Mouse (Mus musculus): ENCODE results near the gene Mdm4. TPM values are rescaled to one million over a fixed set of nuclear protein-coding genes. Genes with fewer than 3 reads are reported as not detected.

Mdm4 gene
- polyA plus RNA-seq (2012; rRNA removed) = 22.1 and 24.5 TPM in 2 replicates

DNA sequence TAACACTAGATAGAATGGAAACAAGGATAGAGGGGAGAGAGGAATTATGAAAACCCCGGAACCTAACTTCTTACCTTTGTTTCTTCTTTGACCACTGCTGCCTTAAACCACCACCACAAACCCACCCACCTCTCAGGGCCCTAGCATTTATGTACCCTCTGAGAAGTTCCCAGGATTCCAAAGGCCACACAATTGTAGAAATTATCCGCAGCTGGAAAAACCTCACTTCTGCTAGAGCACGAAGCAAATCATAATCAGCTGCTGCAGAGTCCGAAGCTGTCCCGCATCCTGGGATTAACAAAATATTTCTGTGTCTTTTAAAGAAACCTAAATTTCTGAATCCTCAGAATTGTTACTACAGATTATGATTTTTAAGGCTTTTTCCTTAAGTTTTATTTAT lies at the start of gene Mdm4:
Gene Mdm4, minus strand, starts transcription at position 101 of the 400 bp plus-strand sequence.
- no peaks in the 10 kb centered on the region; the same call in 1 of the 2 replicates for H3K4me1 ChIP-seq (ENCODE audit: control insufficient read depth, insufficient read depth, low read length)
- no peak for TF ChIP-seq POLR2A (IDR thresholded peaks at IDR 0.05; ENCODE audit: low read depth, low read length)
- no peak for TF ChIP-seq CTCF (conservative IDR thresholded peaks at IDR 0.05; ENCODE audit: insufficient read depth, insufficient read length, low read depth, low read length)
- no peaks in the 10 kb centered on the region for H3K27me3 ChIP-seq (replicated peaks; ENCODE audit: control insufficient read depth, insufficient read depth, low read length)
- H3K36me3 ChIP-seq (ENCODE audit: control insufficient read depth, insufficient read depth, low read length) = no peaks in the 10 kb centered on the region
- 96% methylated on average over 5 of the region's 5 CpGs for WGBS
- no peak within 1 kb of the TSS for H3K4me3 ChIP-seq (ENCODE audit: insufficient read depth, low read depth, low read length)
- no peak for DNase-seq
- no peak within 1 kb of the TSS for H3K27ac ChIP-seq (ENCODE audit: insufficient read depth, low read depth, low read length)

DNA sequence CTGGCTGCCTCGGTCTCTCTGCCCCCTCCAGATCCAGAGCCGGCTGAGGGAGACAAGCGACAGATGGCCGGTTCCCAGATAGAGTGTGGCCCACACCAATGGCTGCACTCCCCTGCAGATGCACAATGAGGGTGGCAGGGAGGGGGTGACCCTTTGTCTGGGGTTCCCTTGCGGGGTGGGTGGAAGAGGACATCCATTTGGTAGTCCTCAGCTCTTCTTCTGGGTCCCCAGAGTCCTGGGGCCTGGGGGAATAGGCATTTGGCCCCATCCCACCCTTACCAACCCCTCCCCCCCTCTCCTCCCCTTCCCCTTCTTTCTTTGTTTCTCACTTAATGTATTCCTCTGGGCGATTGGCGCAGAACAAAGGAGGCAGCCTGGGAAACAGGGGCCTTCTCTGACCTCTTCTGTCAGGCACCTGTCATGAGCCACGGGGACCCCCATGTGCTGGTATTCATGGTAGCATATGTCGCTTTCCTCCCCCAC lies 49.8 kb upstream of the Mdm4 start:
- WGBS = 86% methylated on average over 9 of the region's 9 CpGs
- TF ChIP-seq CTCF (conservative IDR thresholded peaks at IDR 0.05; ENCODE audit: insufficient read depth, insufficient read length, low read depth, low read length) (no peak), POLR2A (IDR thresholded peaks at IDR 0.05; ENCODE audit: low read depth, low read length) (no peak)
- DNase-seq = no peak
- Histone ChIP-seq H3K27ac (ENCODE audit: insufficient read depth, low read depth, low read length) (no peak overlapping the region), H3K4me3 (ENCODE audit: insufficient read depth, low read depth, low read length) (no peak overlapping the region), H3K36me3 (ENCODE audit: control insufficient read depth, insufficient read depth, low read length) (no peaks in the 10 kb centered on the region), H3K27me3 (replicated peaks; ENCODE audit: control insufficient read depth, insufficient read depth, low read length) (no peaks in the 10 kb centered on the region), H3K4me1 (ENCODE audit: control insufficient read depth, insufficient read depth, low read length) (no peaks in the 10 kb centered on the region)

DNA sequence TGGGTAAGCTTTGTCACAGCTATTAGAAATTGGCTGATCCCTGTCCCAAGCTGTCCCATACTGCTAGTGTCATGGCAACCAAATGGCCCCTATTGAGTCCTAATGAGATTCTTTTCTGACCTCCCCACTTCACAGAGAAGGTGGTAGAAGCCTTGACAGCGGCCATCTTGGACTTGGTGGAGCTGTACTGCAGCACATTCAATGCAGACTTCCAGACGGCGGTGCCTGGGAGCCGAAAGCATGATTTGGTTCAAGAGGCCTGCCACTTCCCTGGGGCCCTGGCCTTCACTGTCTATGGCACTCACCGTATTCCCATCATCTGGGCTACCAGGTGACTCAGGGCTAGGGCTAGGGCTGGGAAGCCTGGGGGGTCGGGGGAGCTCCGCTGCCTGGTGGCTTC lies 49.1 kb upstream of the Mdm4 start:
- H3K4me1 ChIP-seq (ENCODE audit: control insufficient read depth, insufficient read depth, low read length) = 0 out of 2 replicates have a peak, but pooled peaks cover 2% of the 10 kb centered on the region
- no peaks in the 10 kb centered on the region for H3K27me3 ChIP-seq (replicated peaks; ENCODE audit: control insufficient read depth, insufficient read depth, low read length)
- TF ChIP-seq POLR2A (IDR thresholded peaks at IDR 0.05; ENCODE audit: low read depth, low read length) (no peak), CTCF (conservative IDR thresholded peaks at IDR 0.05; ENCODE audit: insufficient read depth, insufficient read length, low read depth, low read length) (no peak)
- H3K36me3 ChIP-seq (ENCODE audit: control insufficient read depth, insufficient read depth, low read length) = no peaks in the 10 kb centered on the region
- no peak overlapping the region for H3K27ac ChIP-seq (ENCODE audit: insufficient read depth, low read depth, low read length)
- no peak for DNase-seq
- no peak overlapping the region for H3K4me3 ChIP-seq (ENCODE audit: insufficient read depth, low read depth, low read length)
- 98% methylated on average over 7 of the region's 7 CpGs for WGBS

DNA sequence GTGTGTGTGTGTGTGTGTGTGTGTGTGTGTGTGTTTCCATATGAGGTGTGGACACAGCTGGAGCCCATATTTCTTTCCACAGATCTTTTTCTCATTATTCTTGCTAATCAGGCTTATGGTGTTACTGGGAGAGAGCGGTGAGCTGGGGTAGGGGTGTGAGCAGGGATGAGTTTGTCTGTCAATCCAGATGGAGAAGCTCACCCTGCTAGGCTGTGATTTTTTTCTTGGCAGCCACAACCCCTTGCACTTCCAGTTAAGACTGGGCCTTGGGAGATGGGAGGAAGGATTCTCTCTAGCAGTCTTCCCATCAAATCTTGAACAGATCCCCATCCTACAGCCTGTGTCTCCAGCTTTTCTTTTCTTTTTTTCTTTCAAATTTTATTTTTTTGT lies 48.0 kb upstream of the Mdm4 start:
- Histone ChIP-seq H3K4me3 (ENCODE audit: insufficient read depth, low read depth, low read length) (no peak overlapping the region), H3K36me3 (ENCODE audit: control insufficient read depth, insufficient read depth, low read length) (no peaks in the 10 kb centered on the region), H3K27ac (ENCODE audit: insufficient read depth, low read depth, low read length) (no peak overlapping the region), H3K27me3 (replicated peaks; ENCODE audit: control insufficient read depth, insufficient read depth, low read length) (no peaks in the 10 kb centered on the region), H3K4me1 (ENCODE audit: control insufficient read depth, insufficient read depth, low read length) (0 out of 2 replicates have a peak, but pooled peaks cover 2% of the 10 kb centered on the region)
- TF ChIP-seq POLR2A (IDR thresholded peaks at IDR 0.05; ENCODE audit: low read depth, low read length) (no peak), CTCF (conservative IDR thresholded peaks at IDR 0.05; ENCODE audit: insufficient read depth, insufficient read length, low read depth, low read length) (no peak)
- 74% methylated on average over 1 of the region's 1 CpGs for WGBS
- DNase-seq = no peak

DNA sequence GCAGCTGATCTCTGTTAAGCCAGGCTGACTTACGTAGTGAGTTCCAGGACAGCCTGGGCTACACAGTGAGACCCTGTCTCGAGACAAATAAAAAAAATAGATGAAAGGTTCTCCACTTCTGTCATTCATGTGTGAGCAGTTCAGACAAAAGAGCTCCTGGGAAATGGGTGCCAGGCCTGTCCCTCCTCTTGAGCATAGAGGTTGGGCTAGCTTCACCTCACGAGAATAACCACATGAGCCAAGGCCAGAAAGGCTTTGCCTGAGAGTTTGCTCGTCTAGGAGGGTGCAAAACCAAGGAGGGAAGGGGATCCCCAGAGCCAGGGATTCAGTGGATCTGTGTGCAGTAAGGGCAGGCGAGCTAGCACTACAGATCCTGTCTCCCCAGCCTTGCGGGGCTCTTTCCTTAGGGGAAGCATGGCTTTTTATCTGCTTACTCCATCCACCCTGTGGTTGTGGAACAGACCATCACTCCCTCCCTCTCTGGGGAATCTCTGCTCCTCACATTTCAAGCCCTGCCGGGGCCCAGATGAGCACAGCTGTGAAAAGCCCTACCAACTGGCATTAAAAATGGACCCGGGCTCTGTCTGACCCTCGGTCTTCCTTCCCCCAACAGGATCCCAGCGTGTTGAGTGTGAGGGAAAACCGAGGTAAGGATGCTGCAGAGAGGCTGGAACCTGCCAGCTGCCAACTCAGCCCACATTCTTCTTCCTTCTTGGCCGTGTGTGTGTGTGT lies 47.4 kb upstream of the Mdm4 start:
- WGBS = 62% methylated on average over 12 of the region's 12 CpGs

DNA sequence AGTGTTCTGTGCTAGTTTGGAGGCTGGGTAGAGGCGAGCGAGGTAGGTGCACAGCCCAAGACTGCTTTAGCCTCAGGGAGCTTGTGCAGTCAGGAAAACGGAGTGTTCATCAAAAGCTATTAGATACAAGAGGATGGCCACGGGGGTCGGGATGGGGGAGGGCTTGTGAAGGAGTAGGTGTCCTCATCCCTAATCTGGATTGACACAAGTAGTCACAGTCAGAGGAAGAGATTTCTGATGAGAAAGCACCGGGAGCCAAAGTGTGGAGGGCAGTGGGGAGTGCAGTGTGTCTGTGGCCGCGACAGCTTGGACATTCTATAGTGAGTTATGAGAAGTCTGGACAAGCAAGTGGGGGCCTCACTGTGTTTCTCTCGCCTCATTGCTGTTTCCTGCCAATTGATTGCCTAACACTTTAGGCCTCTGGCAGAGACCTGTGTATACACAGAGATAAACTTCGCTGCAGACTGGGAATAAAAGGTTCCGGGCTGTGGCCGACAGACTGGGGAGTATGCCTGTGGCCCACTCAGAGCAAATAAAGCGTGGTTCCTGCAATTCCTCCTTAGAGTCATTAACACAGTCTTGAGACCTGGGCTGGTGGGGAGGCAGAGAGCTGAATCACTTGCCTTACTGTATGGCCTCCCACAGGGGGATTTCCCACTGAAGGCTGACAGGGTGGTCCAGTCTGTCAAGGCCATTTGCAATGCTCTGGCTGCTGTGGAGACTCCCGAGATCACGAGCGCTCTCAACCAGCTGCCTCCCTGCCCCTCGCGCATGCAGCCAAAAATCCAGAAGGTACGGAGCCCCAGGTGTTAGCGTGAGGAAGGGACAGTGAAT lies 46.5 kb upstream of the Mdm4 start:
- 65% methylated on average over 20 of the region's 20 CpGs for WGBS

More for the DNA sequence above, 47.4 kb upstream of the Mdm4 start:
- H3K27ac ChIP-seq (ENCODE audit: insufficient read depth, low read depth, low read length) = no peak overlapping the region
- peaks cover 4% of the 10 kb centered on the region; the same call in 1 of the 2 replicates for H3K4me1 ChIP-seq (ENCODE audit: control insufficient read depth, insufficient read depth, low read length)
- H3K36me3 ChIP-seq (ENCODE audit: control insufficient read depth, insufficient read depth, low read length) = no peaks in the 10 kb centered on the region
- no peaks in the 10 kb centered on the region for H3K27me3 ChIP-seq (replicated peaks; ENCODE audit: control insufficient read depth, insufficient read depth, low read length)
- TF ChIP-seq POLR2A (IDR thresholded peaks at IDR 0.05; ENCODE audit: low read depth, low read length) (no peak), CTCF (conservative IDR thresholded peaks at IDR 0.05; ENCODE audit: insufficient read depth, insufficient read length, low read depth, low read length) (no peak)
- no peak for DNase-seq
- H3K4me3 ChIP-seq (ENCODE audit: insufficient read depth, low read depth, low read length) = no peak overlapping the region

More for the DNA sequence above, 46.5 kb upstream of the Mdm4 start:
- no peak for DNase-seq
- peaks cover 5% of the 10 kb centered on the region; the same call in 1 of the 2 replicates for H3K4me1 ChIP-seq (ENCODE audit: control insufficient read depth, insufficient read depth, low read length)
- no peak for TF ChIP-seq POLR2A (IDR thresholded peaks at IDR 0.05; ENCODE audit: low read depth, low read length)
- H3K4me3 ChIP-seq (ENCODE audit: insufficient read depth, low read depth, low read length) = no peak overlapping the region
- H3K36me3 ChIP-seq (ENCODE audit: control insufficient read depth, insufficient read depth, low read length) = no peaks in the 10 kb centered on the region
- H3K27me3 ChIP-seq (replicated peaks; ENCODE audit: control insufficient read depth, insufficient read depth, low read length) = no peaks in the 10 kb centered on the region
- no peak overlapping the region for H3K27ac ChIP-seq (ENCODE audit: insufficient read depth, low read depth, low read length)

Measured in kidney, adult 2 months (tissue).